In the genomic region with DNA sequence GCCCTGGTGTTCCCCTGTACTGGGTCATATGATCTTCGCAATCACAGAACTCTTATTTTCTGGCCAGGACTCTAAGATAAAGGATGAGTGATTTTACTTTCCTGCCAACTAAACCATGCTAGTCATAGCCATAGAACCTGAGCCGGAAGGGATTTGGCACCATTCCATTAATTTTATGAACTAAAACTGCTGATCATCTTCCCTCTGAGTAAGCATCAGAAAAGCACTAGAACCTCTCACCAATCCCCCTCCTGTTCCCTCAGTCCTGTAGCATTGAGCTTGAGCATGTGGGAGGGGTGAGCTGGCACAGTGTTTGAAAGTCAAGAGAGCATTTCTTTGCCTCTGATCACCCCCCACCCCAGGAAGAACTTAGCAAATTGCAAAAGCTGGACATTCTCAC, we compare ENCODE assay signal across 29 mouse cellular contexts. TPM values are rescaled to one million over a fixed set of nuclear protein-coding genes. Genes with fewer than 3 reads are reported as not detected.
"Had no signal": no experiment of that assay in that cellular context is flagged by ENCODE, and none has a peak within 500 bp of the region (broad histone marks: within the 10 kb centered on the region; RNA-seq: fewer than 3 reads in every experiment).

No protein-coding gene starts in this region.

- H3K4me3 ChIP-seq: gastrocnemius, adult 2 months; heart, embryonic 10.5 days; heart, embryonic 12.5 days; hindbrain, embryonic 10.5 days; hindbrain, embryonic 12.5 days; intestine, embryonic 15.5 days; kidney, embryonic 15.5 days; limb, embryonic 13.5 days; limb, embryonic 15.5 days; liver, embryonic 12.5 days had no signal

- H3K9me3 ChIP-seq: heart, embryonic 10.5 days; heart, embryonic 12.5 days; hindbrain, embryonic 10.5 days; hindbrain, embryonic 12.5 days; intestine, embryonic 15.5 days; kidney, embryonic 15.5 days; limb, embryonic 13.5 days; limb, embryonic 15.5 days; liver, embryonic 12.5 days had no signal

- H3K4me1 ChIP-seq: heart, embryonic 10.5 days; heart, embryonic 12.5 days; hindbrain, embryonic 10.5 days; hindbrain, embryonic 12.5 days; intestine, embryonic 15.5 days; kidney, embryonic 15.5 days; limb, embryonic 13.5 days; limb, embryonic 15.5 days; liver, embryonic 12.5 days had no signal

- H3K27ac ChIP-seq: gastrocnemius, adult 2 months; heart, embryonic 10.5 days; hindbrain, embryonic 10.5 days; hindbrain, embryonic 12.5 days; hindbrain, embryonic 14.5 days; intestine, embryonic 15.5 days; kidney, embryonic 15.5 days; kidney, postnatal 0 days; limb, embryonic 13.5 days; limb, embryonic 15.5 days; liver, embryonic 12.5 days; liver, embryonic 14.5 days had no signal

- H3K9ac ChIP-seq: heart, embryonic 12.5 days; hindbrain, embryonic 12.5 days; hindbrain, embryonic 14.5 days; intestine, embryonic 15.5 days; kidney, embryonic 15.5 days; limb, embryonic 13.5 days; limb, embryonic 15.5 days; liver, embryonic 12.5 days; liver, embryonic 14.5 days had no signal

- H3K4me2 ChIP-seq: heart, embryonic 12.5 days; hindbrain, embryonic 12.5 days; hindbrain, embryonic 14.5 days; intestine, embryonic 15.5 days; kidney, embryonic 15.5 days; limb, embryonic 13.5 days; limb, embryonic 15.5 days; liver, embryonic 12.5 days had no signal

- ATAC-seq: hindbrain, embryonic 16.5 days; inflammation-experienced regulatory T-cells, adult 6 months; intestine, embryonic 15.5 days; intestine, postnatal 0 days; liver, embryonic 12.5 days had no signal

- H3K36me3 ChIP-seq: heart, embryonic 10.5 days; heart, embryonic 12.5 days; hindbrain, embryonic 10.5 days; hindbrain, embryonic 12.5 days; intestine, embryonic 15.5 days; kidney, embryonic 15.5 days; limb, embryonic 13.5 days; limb, embryonic 15.5 days; liver, embryonic 12.5 days had no signal

- H3K27me3 ChIP-seq: heart, embryonic 12.5 days; hindbrain, embryonic 12.5 days; intestine, embryonic 15.5 days; kidney, embryonic 15.5 days; limb, embryonic 13.5 days; limb, embryonic 15.5 days; liver, embryonic 12.5 days had no signal

- DNase-seq: gastrocnemius, adult 2 months; gastrocnemius, postnatal 10 days; gastrocnemius, postnatal 25 days; heart, adult 18-20 months; heart, postnatal 10 days; heart, postnatal 4 days; kidney, adult 18-20 months; kidney, adult 9 months; kidney, postnatal 14 days; kidney, postnatal 36 days; layer of hippocampus, adult 9-11 months; layer of hippocampus, postnatal 36 days; left cerebral cortex, postnatal 4 days had no signal

RNA-seq across cellular contexts. Expression of gene Gabre, which starts 23.2 kb away (rescaled TPM):
- total RNA-seq: granulocyte monocyte progenitor cell, adult 5-6 weeks had no signal
